Mouse (Mus musculus) ES-E14 (cell line): Measurements from ENCODE around the gene March1.

Experiments used
- CHD2 ChIP-seq: IDR thresholded peaks from 2 replicates; pipeline ENCODE4 v1.6.1; 2014; ENCODE audit warnings: mild to moderate bottlenecking, low read depth, low read length, inconsistent platforms
- HCFC1 ChIP-seq: IDR thresholded peaks from 2 replicates; pipeline ENCODE4 v1.6.1; 2012; ENCODE audit warnings: low read length, inconsistent platforms, borderline replicate concordance; ENCODE audit not compliant: insufficient read depth
- MAFK ChIP-seq: IDR thresholded peaks from 2 replicates; pipeline ENCODE4 v1.6.1; 2014; ENCODE audit warnings: mild to moderate bottlenecking, low read depth, low read length, inconsistent platforms; ENCODE audit not compliant: insufficient read depth
- ZC3H11A ChIP-seq: IDR thresholded peaks from 2 replicates; pipeline ENCODE4 v1.6.1; 2012; ENCODE audit warnings: low read depth, mild to moderate bottlenecking, inconsistent platforms, low read length, borderline replicate concordance
- ZNF384 ChIP-seq: IDR thresholded peaks from 2 replicates; pipeline ENCODE4 v1.6.1; 2012; ENCODE audit warnings: low read depth, low read length, inconsistent platforms

DNA sequence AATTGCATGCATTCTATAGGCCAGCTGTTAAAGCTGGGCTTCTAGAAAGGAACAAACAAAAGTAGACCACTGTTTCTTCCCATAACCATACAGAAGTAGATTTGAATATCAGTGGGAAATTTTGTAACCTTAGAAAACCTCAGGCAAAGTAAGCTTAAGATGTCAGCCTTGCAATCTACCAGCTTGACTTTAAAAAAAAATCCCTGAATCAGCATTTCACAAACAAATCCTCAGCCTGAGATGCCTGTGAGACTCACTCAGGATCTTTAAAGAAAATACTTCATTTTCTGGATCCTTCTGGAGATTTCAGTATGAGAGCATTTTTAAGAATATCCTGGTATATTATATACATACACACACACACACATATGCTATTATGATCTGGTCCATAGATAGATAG lies 780.1 kb downstream of the March1 start:
- TF ChIP-seq MAFK (peak; percentile 80), ZC3H11A (no peak), HCFC1 (no peak), ZNF384 (no peak), CHD2 (no peak)
